ENCODE assay signal across 8 mouse cellular contexts in genomic region chr2:70262565-70263082, GRCm38 (mm10).
DNase-seq lines count a peak whose midpoint lies in the region; ATAC-seq and TF ChIP-seq lines count a peak whose summit lies in the region.

No protein-coding gene starts in this region.

- H3K4me2 ChIP-seq in lung, embryonic 15.5 days, result no peak overlapping the region
- no peak overlapping the region for H3K4me2 ChIP-seq in limb, embryonic 12.5 days

- no peak for TF ChIP-seq POLR2A in lung, adult 2 months (IDR thresholded peaks at IDR 0.05; ENCODE audit: borderline replicate concordance, extremely low read depth, low read depth, low read length)

- peak; percentile 15 for DNase-seq in adrenal gland, postnatal 14 days
- no peak for DNase-seq in adrenal gland, adult 2 months
- DNase-seq in lung, adult 2 months, result no peak
- peak; percentile 17 for DNase-seq in right cerebral cortex, postnatal 4 days
- no peak for DNase-seq in cerebellum, postnatal 25 days
- DNase-seq in ovary, adult 18-20 months (ENCODE audit: low spot score), result no peak

- no peaks in the 10 kb centered on the region for H3K27me3 ChIP-seq in lung, embryonic 15.5 days
- H3K27me3 ChIP-seq in limb, embryonic 12.5 days, result peaks cover 10% of the 10 kb centered on the region

- peaks cover 24% of the 10 kb centered on the region for H3K4me1 ChIP-seq in lung, embryonic 15.5 days
- no peaks in the 10 kb centered on the region for H3K4me1 ChIP-seq in lung, adult 2 months (ENCODE audit: control insufficient read depth, insufficient read depth, low read length)
- peaks cover 8% of the 10 kb centered on the region for H3K4me1 ChIP-seq in limb, embryonic 12.5 days (replicated peaks)

- no peaks in the 10 kb centered on the region for H3K36me3 ChIP-seq in lung, embryonic 15.5 days
- H3K36me3 ChIP-seq in limb, embryonic 12.5 days, result no peaks in the 10 kb centered on the region

- H3K27ac ChIP-seq in lung, embryonic 15.5 days, result peak overlapping the region; percentile 30
- H3K27ac ChIP-seq in limb, embryonic 12.5 days, result 0 out of 2 replicates have a peak overlapping the region, but pooled peaks have one; percentile 19

- peak; percentile 81; the same call in 1 of the 2 replicates for ATAC-seq in lung, embryonic 15.5 days (ENCODE audit: borderline replicate concordance, extremely low read depth, low FRiP score, low TSS enrichment)
- no peak for ATAC-seq in limb, embryonic 12.5 days (ENCODE audit: insufficient number of reproducible peaks, insufficient read depth, low FRiP score, low TSS enrichment, low read depth)

- no peaks in the 10 kb centered on the region for H3K9me3 ChIP-seq in lung, embryonic 15.5 days
- no peaks in the 10 kb centered on the region for H3K9me3 ChIP-seq in limb, embryonic 12.5 days

- H3K9ac ChIP-seq in lung, embryonic 15.5 days, result no peak overlapping the region
- H3K9ac ChIP-seq in limb, embryonic 12.5 days (replicated peaks), result no peak overlapping the region

- 12% methylated on average over 9 of the region's 9 CpGs for WGBS in lung, embryonic 15.5 days
- WGBS in lung, adult 2 months, result 11% methylated on average over 9 of the region's 9 CpGs
- 17% methylated on average over 9 of the region's 9 CpGs for WGBS in limb, embryonic 12.5 days

- no peak for TF ChIP-seq CTCF in lung, adult 2 months (IDR thresholded peaks at IDR 0.05; ENCODE audit: insufficient read depth, low read length)

- no peak overlapping the region for H3K4me3 ChIP-seq in lung, embryonic 15.5 days
- no peak overlapping the region for H3K4me3 ChIP-seq in lung, adult 2 months (replicated peaks; ENCODE audit: extremely low read depth, low read depth, low read length)
- no peak overlapping the region for H3K4me3 ChIP-seq in limb, embryonic 12.5 days (replicated peaks)

Comparison
In these comparisons a context has a peak if more than half of its experiments do, and no peak if none do; other contexts are left out.
1. DNase-seq: peak in adrenal gland, postnatal 14 days (single experiment) and right cerebral cortex, postnatal 4 days (single experiment); none in adrenal gland, adult 2 months (single experiment), lung, adult 2 months (single experiment), cerebellum, postnatal 25 days (0 of 2) and ovary, adult 18-20 months (single experiment).